Mouse (Mus musculus): ENCODE results near the gene Mecr. TPM values are rescaled to one million over a fixed set of nuclear protein-coding genes. Genes with fewer than 3 reads are reported as not detected.

Gene Mecr
- total RNA-seq, 2 experiments from 2014 or later, result 28.4 to 33.4 TPM

Other genes starting within 250 kb of the Mecr start
- gene Ptpru, start 5.2 kb upstream of the Mecr start, total RNA-seq (2021), result 100 to 1,000 TPM in 1 of 2 experiments, 10 to 100 TPM in 1; 98.0 to 101 TPM
- gene Srsf4, start 30.1 kb downstream of the Mecr start, total RNA-seq (2021), result 10 to 100 TPM; 68.1 to 69.2 TPM
- 1 to 10 TPM; 1.4 to 2.3 TPM for gene Tmem200b, start 78.3 kb downstream of the Mecr start, total RNA-seq (2021)
- not detected for gene Gm10300, start 231.2 kb downstream of the Mecr start, total RNA-seq (2021)
- gene Epb41, start 231.9 kb downstream of the Mecr start, total RNA-seq (2021), result 10 to 100 TPM; 16.8 to 24.1 TPM